Mouse (Mus musculus) intestine, embryonic 16.5 days (tissue): Measurements from ENCODE around the gene Tgm6. TPM values are rescaled to one million over a fixed set of nuclear protein-coding genes. Genes with fewer than 3 reads are reported as not detected.

Source experiments
- polyA plus RNA-seq: library from polyadenylated mRNA; unstranded; fragments of >200 nt; fragmentation: Nextera tagmentation; extraction: Ambion mirVana; gene quantifications from 2 replicates; pipeline ENCODE4 v1.2.1, GENCODE M21; 2015

The Tgm6 gene
- polyA plus RNA-seq, 1 experiment from 2014 or later: not detected

Other genes starting within 250 kb of the Tgm6 start
- gene Tgm3, start 100.1 kb upstream of the Tgm6 start, polyA plus RNA-seq: 0.09 and 0.24 TPM in 2 replicates
- 470 and 526 TPM in 2 replicates for gene Snrpb, start 67.0 kb downstream of the Tgm6 start, polyA plus RNA-seq
- gene Tmc2, start 82.8 kb downstream of the Tgm6 start, polyA plus RNA-seq: not detected in 2 replicates
- 209 and 237 TPM in 2 replicates for gene Nop56, start 162.0 kb downstream of the Tgm6 start, polyA plus RNA-seq
- gene Idh3b, start 172.1 kb downstream of the Tgm6 start, polyA plus RNA-seq: 300 and 308 TPM in 2 replicates
- 0.97 and 1.2 TPM in 2 replicates for gene Ebf4, start 182.8 kb downstream of the Tgm6 start, polyA plus RNA-seq